Mouse (Mus musculus) splenic B cell, adult 2 months (primary cell): ENCODE data around the gene H2al1f.
"Not testable (repeated sequence)": the region's sequence is repeated elsewhere in the genome, so short reads cannot be mapped to it uniquely, and the experiment has no call there.

Source experiments
- DNase-seq: peaks from one replicate; pipeline ENCODE4 v3.0.0-alpha.2; 2011; ENCODE audit warnings: low read depth, low spot score
- H3K27me3 ChIP-seq: 2 replicates; pipeline ENCODE4 v1.6.1; 2012; ENCODE audit warnings: mild to moderate bottlenecking, low read length, moderate library complexity, mixed read lengths; ENCODE audit not compliant: control insufficient read depth, poor library complexity, insufficient read depth, severe bottlenecking
- H3K36me3 ChIP-seq: 2 replicates; pipeline ENCODE4 v1.6.1; 2012; ENCODE audit warnings: mild to moderate bottlenecking, low read length, moderate library complexity, mixed read lengths; ENCODE audit not compliant: control insufficient read depth, poor library complexity, insufficient read depth, severe bottlenecking

The H2al1f gene

DNA sequence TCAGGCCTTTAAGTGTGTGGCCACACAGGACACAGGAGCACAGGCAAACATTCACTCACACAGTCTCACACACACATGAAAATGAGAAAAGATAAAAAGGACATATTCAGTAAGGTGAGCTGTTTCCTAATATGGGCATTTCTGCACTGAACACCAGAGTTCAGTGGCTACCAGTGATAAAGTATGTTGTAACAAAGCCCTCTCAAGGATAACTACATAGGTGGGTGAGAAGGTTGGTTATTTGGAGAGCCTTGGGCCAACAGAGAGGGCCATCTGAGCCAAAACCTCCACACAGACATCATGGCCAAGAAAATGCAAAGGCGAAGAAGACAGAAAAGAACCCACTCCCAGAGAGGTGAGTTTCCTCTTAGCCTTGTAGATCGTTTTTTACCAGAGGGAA, 12.6 kb downstream of the H2al1f start, which contains the start of gene H2al1j:
Gene H2al1j (plus strand): TSS at position 301 of the 400 bp plus-strand sequence.
- DNase-seq, H3K36me3 ChIP-seq, H3K27me3 ChIP-seq: not testable (repeated sequence)

GRCm38 (mm10) chrX:11345762-11346161, 30.8 kb downstream of the H2al1f start:
- no peaks in the 10 kb centered on the region for H3K36me3 ChIP-seq

GRCm38 (mm10) chrX:11346756-11347155, 31.8 kb downstream of the H2al1f start:
- H3K36me3 ChIP-seq, result no peaks in the 10 kb centered on the region
- H3K27me3 ChIP-seq, result no peaks in the 10 kb centered on the region
- DNase-seq, result no peak

More at GRCm38 (mm10) chrX:11345762-11346161, 30.8 kb downstream of the H2al1f start:
- no peak for DNase-seq
- H3K27me3 ChIP-seq, result no peaks in the 10 kb centered on the region

- no peak for DNase-seq
- no peaks in the 10 kb centered on the region for H3K27me3 ChIP-seq
- H3K36me3 ChIP-seq, result no peaks in the 10 kb centered on the region
Observed at GRCm38 (mm10) chrX:11360823-11361222, 45.9 kb downstream of the H2al1f start.

DNA sequence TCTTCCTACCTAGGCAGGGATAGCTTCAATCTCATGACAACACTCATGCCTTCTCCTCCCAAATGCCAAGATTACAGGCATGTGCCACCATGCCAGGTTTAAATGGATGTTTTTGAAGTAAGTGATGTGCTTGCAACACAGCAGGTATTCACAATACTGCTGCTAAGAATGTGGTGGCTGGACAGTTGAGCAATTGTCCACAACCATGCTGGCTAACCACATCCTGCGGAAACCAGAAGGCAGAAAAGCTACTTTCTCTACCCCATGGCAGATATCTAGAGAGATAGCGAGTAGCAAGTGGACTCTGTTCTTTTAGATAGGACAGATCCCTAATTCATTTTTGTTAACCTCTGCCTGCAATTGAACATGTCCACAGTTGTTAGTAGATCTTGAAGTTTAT, 46.3 kb downstream of the H2al1f start:
- Histone ChIP-seq H3K36me3 (no peaks in the 10 kb centered on the region), H3K27me3 (no peaks in the 10 kb centered on the region)
- no peak for DNase-seq

GRCm38 (mm10) chrX:11363890-11364289, 48.9 kb downstream of the H2al1f start:
- H3K36me3 ChIP-seq, result no peaks in the 10 kb centered on the region
- DNase-seq, result no peak

More at GRCm38 (mm10) chrX:11363890-11364289, 48.9 kb downstream of the H2al1f start:
- no peaks in the 10 kb centered on the region for H3K27me3 ChIP-seq
